Mouse (Mus musculus): ENCODE results near the gene Rtn4rl1. TPM values are rescaled to one million over a fixed set of nuclear protein-coding genes. Genes with fewer than 3 reads are reported as not detected.

The Rtn4rl1 gene
- polyA plus RNA-seq, 1 experiment from 2014 or later: 12.7 TPM

- Histone ChIP-seq H3K4me3 (ENCODE audit: low read depth, low read length) (peak overlapping the region; percentile 66), H3K27me3 (ENCODE audit: control insufficient read depth, insufficient read depth, low read length) (peaks cover 89% of the 10 kb centered on the region), H3K9ac (ENCODE audit: low read depth, low read length) (peak overlapping the region; percentile 79), H3K4me1 (ENCODE audit: control insufficient read depth, insufficient read depth, low read length) (peaks cover 67% of the 10 kb centered on the region), H3K4me2 (peak overlapping the region; percentile 99), H3K27ac (ENCODE audit: low read depth, low read length) (peak overlapping the region; percentile 51), H3K36me3 (ENCODE audit: control insufficient read depth, insufficient read depth, low read length) (no peaks in the 10 kb centered on the region; the same call in 1 of the 2 replicates), H3K9me3 (replicated peaks; ENCODE audit: control insufficient read depth, low read length) (no peaks in the 10 kb centered on the region)
- no peak for ATAC-seq (replicated peaks; ENCODE audit: insufficient number of reproducible peaks, low FRiP score, low TSS enrichment)
- WGBS (ENCODE audit: insufficient replicate concordance): 5% methylated on average over 51 of the region's 63 CpGs
Observed at GRCm38 (mm10) chr11:75167643-75168589, 25.7 kb upstream of the Rtn4rl1 start.

DNA sequence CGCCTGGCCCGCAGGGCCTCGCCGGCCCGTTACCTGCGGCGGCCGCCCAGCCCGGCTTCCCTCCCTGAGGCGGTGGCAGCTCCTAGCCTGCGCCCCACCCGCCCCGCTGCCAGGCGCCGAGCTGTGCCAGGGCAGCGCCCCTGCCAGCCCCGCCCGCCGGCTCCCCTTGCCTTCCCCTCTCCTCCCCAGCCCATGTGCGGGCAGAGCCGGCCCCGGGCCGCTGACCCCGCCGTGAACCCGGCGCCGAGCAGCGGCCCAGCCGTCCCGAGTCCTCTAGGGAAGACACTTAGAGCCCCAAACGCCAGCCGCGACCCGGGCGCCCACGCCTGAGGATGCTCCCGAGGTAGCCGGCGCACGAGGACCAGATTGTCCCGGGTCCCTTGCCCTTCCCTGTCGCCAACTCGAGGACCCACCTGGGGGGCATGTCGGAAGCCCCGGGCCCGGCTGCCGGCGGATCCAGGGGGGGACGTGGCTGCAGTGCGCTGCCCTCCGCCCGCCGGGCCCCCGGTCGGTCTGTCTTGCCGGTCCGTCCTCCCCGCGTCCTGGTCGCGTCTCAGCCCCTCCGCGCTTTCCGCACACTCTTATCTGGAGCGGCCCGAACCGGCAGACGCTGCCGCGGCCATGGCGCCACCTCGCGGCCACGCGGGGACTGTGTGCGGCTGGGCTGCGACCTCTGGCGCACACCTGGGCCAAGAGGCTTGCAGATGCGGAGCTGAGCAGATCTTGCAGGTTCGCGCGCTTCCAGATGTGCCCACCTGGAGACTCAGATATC is 24.8 kb upstream of the Rtn4rl1 start:
- Histone ChIP-seq H3K9ac (ENCODE audit: low read depth, low read length) (peak overlapping the region; percentile 79), H3K36me3 (ENCODE audit: control insufficient read depth, insufficient read depth, low read length) (no peaks in the 10 kb centered on the region), H3K4me1 (ENCODE audit: control insufficient read depth, insufficient read depth, low read length) (peaks cover 74% of the 10 kb centered on the region), H3K27me3 (ENCODE audit: control insufficient read depth, insufficient read depth, low read length) (peaks cover 95% of the 10 kb centered on the region), H3K9me3 (replicated peaks; ENCODE audit: control insufficient read depth, low read length) (no peaks in the 10 kb centered on the region), H3K27ac (ENCODE audit: low read depth, low read length) (peak overlapping the region; percentile 51), H3K4me3 (ENCODE audit: low read depth, low read length) (peak overlapping the region; percentile 66), H3K4me2 (peak overlapping the region; percentile 99)
- no peak for ATAC-seq (replicated peaks; ENCODE audit: insufficient number of reproducible peaks, low FRiP score, low TSS enrichment)
- under 1% methylated on average over 77 of the region's 83 CpGs for WGBS (ENCODE audit: insufficient replicate concordance)

DNA sequence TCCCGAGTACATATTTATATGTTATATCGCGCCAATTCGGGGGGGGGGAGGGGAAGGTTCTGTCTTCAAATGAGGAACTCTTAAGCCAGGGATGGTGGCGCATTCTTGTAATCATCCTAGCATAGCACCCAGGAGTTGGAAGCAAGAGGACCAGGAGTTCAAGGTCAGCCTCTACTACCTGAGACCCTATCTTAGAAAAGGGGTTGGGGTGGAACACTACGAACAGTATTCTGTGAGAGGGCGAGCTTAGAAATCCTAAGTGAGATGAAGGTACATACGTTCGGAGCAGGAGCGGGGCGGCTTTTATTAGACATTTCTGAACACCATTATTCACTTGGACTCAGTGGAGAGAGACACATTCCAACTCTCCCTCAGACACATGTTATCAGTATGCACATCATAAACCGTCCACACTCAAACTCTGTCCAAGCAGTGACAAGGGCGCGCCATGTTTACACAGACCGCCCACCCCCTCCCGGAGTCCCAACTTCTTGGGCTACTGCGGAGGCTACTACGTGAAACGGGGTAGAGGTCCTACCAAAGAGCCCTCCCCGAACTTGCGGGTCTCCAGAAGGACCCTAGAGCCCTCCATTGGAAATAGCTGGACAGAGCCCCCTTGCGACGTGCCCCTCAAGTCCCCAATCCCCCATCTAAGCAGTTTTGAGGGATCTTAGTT is 24.0 kb upstream of the Rtn4rl1 start, which contains the start of gene Hic1:
Hic1 (minus strand) TSS at position 115 of the 676 bp plus-strand sequence.
- WGBS (ENCODE audit: insufficient replicate concordance): 8% methylated on average over 23 of the region's 23 CpGs
- ATAC-seq (replicated peaks; ENCODE audit: insufficient number of reproducible peaks, low FRiP score, low TSS enrichment): no peak
- Histone ChIP-seq H3K27me3 (ENCODE audit: control insufficient read depth, insufficient read depth, low read length) (peaks cover 88% of the 10 kb centered on the region), H3K27ac (ENCODE audit: low read depth, low read length) (peak within 1 kb of the TSS; percentile 51), H3K4me1 (ENCODE audit: control insufficient read depth, insufficient read depth, low read length) (peaks cover 76% of the 10 kb centered on the region), H3K4me2 (peak within 1 kb of the TSS; percentile 99), H3K9me3 (replicated peaks; ENCODE audit: control insufficient read depth, low read length) (no peaks in the 10 kb centered on the region), H3K36me3 (ENCODE audit: control insufficient read depth, insufficient read depth, low read length) (no peaks in the 10 kb centered on the region), H3K9ac (ENCODE audit: low read depth, low read length) (peak within 1 kb of the TSS; percentile 79), H3K4me3 (ENCODE audit: low read depth, low read length) (peak within 1 kb of the TSS; percentile 66)

DNA sequence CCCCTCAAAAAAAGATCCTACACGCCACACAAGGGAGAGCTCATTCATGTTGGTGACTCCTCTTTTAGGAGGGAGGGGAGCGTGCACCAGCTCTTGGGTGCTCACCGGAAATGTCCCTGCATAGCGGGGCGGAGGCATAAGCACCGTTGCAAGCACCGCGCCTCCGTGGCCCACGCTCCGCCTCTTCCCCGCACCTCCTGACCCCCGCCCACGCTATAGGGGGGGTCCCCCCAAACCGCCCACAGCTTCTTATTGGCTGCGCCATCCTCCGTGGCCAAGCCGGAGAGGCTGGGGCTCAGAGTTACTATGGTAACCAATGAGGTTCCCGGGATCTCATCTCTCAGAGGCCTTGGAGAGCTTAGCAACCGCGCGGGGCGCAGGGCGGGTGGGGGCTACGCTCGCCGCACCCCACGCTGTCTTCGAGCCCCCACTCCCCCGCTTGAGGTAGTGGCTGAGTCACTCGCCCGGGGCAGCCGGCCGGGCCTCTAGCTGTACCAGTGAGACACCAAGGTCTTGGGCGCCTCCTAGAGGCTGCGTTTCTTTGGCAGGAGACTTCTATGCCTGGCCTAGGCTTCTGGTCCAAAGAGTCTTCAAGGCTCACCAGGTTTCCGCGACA is 23.3 kb upstream of the Rtn4rl1 start:
- H3K36me3 ChIP-seq (ENCODE audit: control insufficient read depth, insufficient read depth, low read length): no peaks in the 10 kb centered on the region
- peak; percentile 15 for ATAC-seq (replicated peaks; ENCODE audit: insufficient number of reproducible peaks, low FRiP score, low TSS enrichment)
- H3K9ac ChIP-seq (ENCODE audit: low read depth, low read length): peak overlapping the region; percentile 28; the same call in 1 of the 2 replicates
- peak overlapping the region; percentile 99 for H3K4me2 ChIP-seq
- 2% methylated on average over 37 of the region's 38 CpGs for WGBS (ENCODE audit: insufficient replicate concordance)
- H3K27me3 ChIP-seq (ENCODE audit: control insufficient read depth, insufficient read depth, low read length): peaks cover 81% of the 10 kb centered on the region
- no peak overlapping the region for H3K27ac ChIP-seq (ENCODE audit: low read depth, low read length)
- H3K9me3 ChIP-seq (replicated peaks; ENCODE audit: control insufficient read depth, low read length): no peaks in the 10 kb centered on the region
- H3K4me1 ChIP-seq (ENCODE audit: control insufficient read depth, insufficient read depth, low read length): peaks cover 70% of the 10 kb centered on the region
- H3K4me3 ChIP-seq (ENCODE audit: low read depth, low read length): peak overlapping the region; percentile 46

DNA sequence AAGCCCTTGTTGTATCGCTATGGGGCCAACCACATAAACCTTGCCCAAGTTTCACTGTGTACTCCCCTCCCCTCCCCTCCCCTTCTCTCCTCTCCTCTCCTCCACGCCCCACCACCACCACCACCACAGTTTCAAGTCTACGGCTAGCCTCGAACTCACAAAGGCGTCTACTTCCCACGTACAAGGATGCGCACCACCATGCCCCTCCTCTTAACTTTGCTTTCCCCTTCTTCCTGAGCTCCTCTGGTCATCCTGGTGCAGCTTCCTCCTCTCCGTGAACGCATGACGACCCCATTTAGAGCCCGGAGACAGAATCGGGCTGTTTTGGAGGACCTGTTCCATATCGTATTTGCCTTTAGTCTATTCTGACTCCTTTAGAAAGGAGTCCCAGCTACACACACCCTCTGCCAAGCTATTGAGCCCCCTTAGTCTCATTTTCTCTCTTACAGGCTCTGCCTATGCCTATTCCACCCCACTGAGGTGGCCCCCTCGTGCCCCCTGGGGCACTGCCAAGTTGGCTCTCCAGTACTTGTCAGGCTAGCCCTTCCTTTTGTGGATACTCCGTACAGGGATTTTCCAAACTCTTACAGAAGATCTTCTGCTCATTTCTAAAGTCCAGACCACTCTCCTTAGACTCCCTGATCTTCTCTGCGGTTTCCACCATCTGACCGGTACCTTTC is 22.3 kb upstream of the Rtn4rl1 start:
- Histone ChIP-seq H3K27ac (ENCODE audit: low read depth, low read length) (no peak overlapping the region), H3K9me3 (replicated peaks; ENCODE audit: control insufficient read depth, low read length) (no peaks in the 10 kb centered on the region), H3K36me3 (ENCODE audit: control insufficient read depth, insufficient read depth, low read length) (no peaks in the 10 kb centered on the region; the same call in 1 of the 2 replicates), H3K4me2 (peak overlapping the region; percentile 93), H3K4me3 (ENCODE audit: low read depth, low read length) (peak overlapping the region; percentile 46; the same call in 1 of the 2 replicates), H3K9ac (ENCODE audit: low read depth, low read length) (no peak overlapping the region), H3K4me1 (ENCODE audit: control insufficient read depth, insufficient read depth, low read length) (peaks cover 59% of the 10 kb centered on the region), H3K27me3 (ENCODE audit: control insufficient read depth, insufficient read depth, low read length) (peaks cover 74% of the 10 kb centered on the region)
- WGBS (ENCODE audit: insufficient replicate concordance): 6% methylated on average over 17 of the region's 17 CpGs
- ATAC-seq (replicated peaks; ENCODE audit: insufficient number of reproducible peaks, low FRiP score, low TSS enrichment): no peak

DNA sequence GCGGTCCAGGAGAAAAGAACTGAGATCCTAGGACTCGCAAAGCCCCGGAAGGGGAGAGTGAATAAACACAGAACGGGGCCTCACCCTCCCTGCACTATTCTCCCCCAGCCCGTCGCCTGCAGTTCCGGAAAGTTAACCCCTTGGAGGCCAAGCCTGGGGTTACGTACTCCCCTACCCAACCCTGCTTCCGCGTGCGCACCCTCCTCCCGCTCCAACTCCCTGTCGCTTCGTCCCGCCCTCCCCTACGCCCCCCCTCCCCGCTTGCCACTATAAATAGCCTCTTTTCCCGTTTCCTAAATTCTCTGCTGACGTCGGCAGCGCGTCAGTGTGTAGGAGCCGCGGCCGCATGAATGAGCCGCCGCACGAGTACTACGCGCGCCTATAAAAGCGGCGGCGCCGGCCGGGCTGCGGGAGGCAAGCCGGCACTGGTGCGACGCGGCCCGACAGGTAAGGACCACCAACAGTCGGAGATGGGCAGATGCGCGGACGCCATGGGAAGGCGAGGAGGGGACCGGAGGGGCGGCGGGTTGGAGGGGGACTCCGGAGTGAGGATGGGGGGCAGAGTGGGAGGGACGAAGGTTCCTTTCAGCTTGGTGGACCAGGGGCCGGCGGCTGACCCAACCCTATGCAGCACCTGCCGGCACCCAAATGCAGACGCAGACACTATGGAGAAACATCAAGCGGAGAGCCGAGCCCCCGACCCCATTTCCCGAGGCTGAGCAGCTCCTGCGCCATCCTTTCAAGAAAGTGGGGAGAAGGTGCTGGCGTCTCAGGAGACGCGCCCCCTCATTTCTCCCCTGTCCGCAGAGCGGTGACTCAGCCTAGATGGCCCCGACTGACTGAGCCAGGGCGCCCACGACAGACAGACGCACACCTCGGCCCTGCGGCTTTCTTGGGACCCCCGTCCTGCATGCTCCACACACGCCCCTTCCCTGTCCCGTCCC is 21.2 kb upstream of the Rtn4rl1 start:
- Histone ChIP-seq H3K36me3 (ENCODE audit: control insufficient read depth, insufficient read depth, low read length) (no peaks in the 10 kb centered on the region; the same call in 1 of the 2 replicates), H3K4me2 (peak overlapping the region; percentile 93), H3K9ac (ENCODE audit: low read depth, low read length) (peak overlapping the region; percentile 52; the same call in 1 of the 2 replicates), H3K9me3 (replicated peaks; ENCODE audit: control insufficient read depth, low read length) (no peaks in the 10 kb centered on the region), H3K27ac (ENCODE audit: low read depth, low read length) (no peak overlapping the region), H3K4me3 (ENCODE audit: low read depth, low read length) (peak overlapping the region; percentile 67), H3K27me3 (ENCODE audit: control insufficient read depth, insufficient read depth, low read length) (peaks cover 63% of the 10 kb centered on the region), H3K4me1 (ENCODE audit: control insufficient read depth, insufficient read depth, low read length) (peaks cover 48% of the 10 kb centered on the region)
- 1% methylated on average over 75 of the region's 75 CpGs for WGBS (ENCODE audit: insufficient replicate concordance)
- ATAC-seq (replicated peaks; ENCODE audit: insufficient number of reproducible peaks, low FRiP score, low TSS enrichment): no peak; the same call in 1 of the 2 replicates
